Mouse (Mus musculus) stomach, embryonic 16.5 days (tissue): ENCODE measurements at regions not wholly inside any gene's neighbourhood (a gene's known extent, or its start where the extent isn't known, plus 50 kb on each side); places are given as distances from the start of the nearest gene placed in this dataset.
A peak's percentile ranks its signal among the peaks of the same experiment; 100 is the strongest.

ENCODE experiments used
- ATAC-seq: fragments of 200-750 bp; cut with Nextera tagmentation; 2 replicates; pipeline ENCODE4 v1.8.0; 2017; ENCODE audit warnings: moderate number of reproducible peaks, moderate TSS enrichment; ENCODE audit not compliant: insufficient read depth, low FRiP score
- H3K27ac ChIP-seq: fragments of 300-500 bp; sonication (generic); 2 replicates; pipeline ENCODE4 v1.5.1; 2014; ENCODE audit warnings: low read length
- H3K27me3 ChIP-seq: fragments of 300-500 bp; sonication (generic); 2 replicates; pipeline ENCODE4 v1.6.1; 2014; ENCODE audit warnings: low read length, control low read depth, mixed read lengths; ENCODE audit not compliant: control insufficient read depth, insufficient read depth
- H3K36me3 ChIP-seq: fragments of 300-500 bp; sonication (generic); 2 replicates; pipeline ENCODE4 v1.6.1; 2014; ENCODE audit warnings: low read length; ENCODE audit not compliant: control insufficient read depth, insufficient read depth
- H3K4me1 ChIP-seq: fragments of 300-500 bp; sonication (generic); 2 replicates; pipeline ENCODE4 v1.6.1; 2014; ENCODE audit warnings: low read length, control low read depth, mixed read lengths; ENCODE audit not compliant: control insufficient read depth, insufficient read depth
- H3K4me2 ChIP-seq: fragments of 300-500 bp; sonication (generic); 2 replicates; pipeline ENCODE4 v1.6.1; 2014; ENCODE audit warnings: low read depth, low read length, mixed read lengths
- H3K4me3 ChIP-seq: fragments of 300-500 bp; sonication (generic); replicated peaks from 2 replicates; pipeline ENCODE4 v1.5.1; 2014; ENCODE audit warnings: mild to moderate bottlenecking, low read length
- H3K9ac ChIP-seq: fragments of 300-500 bp; sonication (generic); 2 replicates; pipeline ENCODE4 v1.6.1; 2014; ENCODE audit warnings: low read length
- H3K9me3 ChIP-seq: fragments of 300-500 bp; sonication (generic); replicated peaks from 2 replicates; pipeline ENCODE4 v1.6.1; 2016; ENCODE audit warnings: low read length, control low read depth; ENCODE audit not compliant: control insufficient read depth
- WGBS: fragments of 180-500 bp; shearing (Covaris S2); extraction: QIAGEN DNeasy Blood & Tissue Kit; methylation state at CpG from one replicate; pipeline ENCODE4 v1.1.7; 2014; 5-methylcytosine and 5-hydroxymethylcytosine counted together

DNA sequence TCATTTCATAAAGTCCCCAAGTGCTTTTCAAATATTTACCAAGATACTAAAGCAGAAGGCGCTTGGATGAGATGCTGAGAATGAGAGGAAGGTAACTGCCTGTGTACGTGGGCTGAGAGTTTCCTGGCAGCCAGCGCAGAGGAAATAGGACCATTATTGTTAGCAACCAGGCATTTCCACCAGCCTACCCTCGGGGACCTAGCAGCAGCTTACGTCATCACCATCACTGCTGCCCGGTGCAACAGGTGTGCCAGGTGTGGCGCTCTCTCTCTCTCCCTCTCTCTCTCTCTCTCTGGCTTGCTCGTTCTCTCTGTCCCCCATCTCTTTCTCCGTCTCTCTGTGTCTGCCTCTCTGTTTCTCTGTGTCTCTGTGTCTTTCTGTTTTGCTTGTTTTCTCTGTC is 55.1 kb upstream of the Fam222a start:
- peak overlapping the region; percentile 17; the same call in 1 of the 2 replicates for H3K4me2 ChIP-seq
- no peak for ATAC-seq
- H3K27me3 ChIP-seq = peaks cover 8% of the 10 kb centered on the region; the same call in 1 of the 2 replicates
- H3K4me3 ChIP-seq = no peak overlapping the region
- no peak overlapping the region for H3K27ac ChIP-seq
- 0 out of 2 replicates have a peak, but pooled peaks cover under 1% of the 10 kb centered on the region for H3K4me1 ChIP-seq
- 25% methylated on average over 9 of the region's 9 CpGs for WGBS
- no peaks in the 10 kb centered on the region for H3K36me3 ChIP-seq
- H3K9ac ChIP-seq = no peak overlapping the region
- no peaks in the 10 kb centered on the region for H3K9me3 ChIP-seq

DNA sequence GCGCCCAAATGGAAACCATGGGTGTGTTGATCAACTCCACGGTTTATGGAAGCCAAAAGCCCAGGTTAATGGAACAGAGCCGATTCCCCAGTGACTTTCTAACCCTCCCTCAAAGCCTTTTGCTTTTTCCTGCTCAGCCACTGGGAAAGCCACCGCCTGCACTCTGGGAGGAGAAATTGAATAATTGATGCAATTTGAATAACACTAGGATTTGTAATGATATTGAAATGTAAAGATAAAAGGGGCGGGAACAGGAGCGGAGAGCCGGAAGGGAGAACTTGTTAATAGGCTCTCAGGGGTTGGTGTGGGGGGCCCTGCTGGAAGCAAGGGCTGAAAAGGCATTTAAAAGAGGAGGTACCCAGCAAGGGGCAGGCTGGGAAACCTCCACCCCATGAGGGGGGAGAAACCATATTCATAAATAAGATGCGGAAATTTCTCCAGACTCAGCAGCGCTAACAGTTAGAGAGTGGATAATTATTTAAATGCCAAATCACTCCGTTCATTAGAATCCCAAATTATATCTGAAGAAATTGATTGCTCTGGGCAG is 53.8 kb upstream of the Fam222a start:
- Histone ChIP-seq H3K4me2 (0 out of 2 replicates have a peak overlapping the region, but pooled peaks have one; percentile 9), H3K27ac (no peak overlapping the region), H3K4me1 (no peaks in the 10 kb centered on the region), H3K9me3 (no peaks in the 10 kb centered on the region), H3K4me3 (no peak overlapping the region), H3K36me3 (no peaks in the 10 kb centered on the region), H3K9ac (no peak overlapping the region), H3K27me3 (peaks cover 8% of the 10 kb centered on the region; the same call in 1 of the 2 replicates)
- 12% methylated on average over 10 of the region's 10 CpGs for WGBS
- ATAC-seq = no peak

DNA sequence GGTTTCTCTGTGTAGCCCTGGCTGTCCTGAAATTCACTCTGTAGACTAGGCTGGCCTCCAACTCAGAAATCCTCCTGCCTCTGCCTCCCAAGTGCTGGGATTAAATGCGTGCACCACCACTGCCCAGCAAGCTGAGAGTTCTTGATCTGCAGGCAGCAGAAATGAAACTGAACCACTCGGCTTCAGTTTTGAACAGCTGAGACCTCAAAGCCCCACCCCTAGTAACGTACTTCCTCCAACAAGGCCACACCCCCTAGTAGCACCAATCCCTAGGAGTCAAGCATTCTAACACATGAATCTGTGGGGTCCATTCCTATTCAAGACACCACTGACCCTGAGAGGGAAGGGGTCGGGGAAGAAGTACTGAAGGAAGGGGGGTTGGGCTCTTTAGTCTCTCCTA is 50.8 kb upstream of the Fam222a start:
- no peak overlapping the region for H3K4me2 ChIP-seq
- no peak overlapping the region for H3K9ac ChIP-seq
- no peak overlapping the region for H3K27ac ChIP-seq
- 75% methylated on average over 4 of the region's 4 CpGs for WGBS
- no peaks in the 10 kb centered on the region for H3K36me3 ChIP-seq
- H3K4me1 ChIP-seq = no peaks in the 10 kb centered on the region
- no peaks in the 10 kb centered on the region for H3K9me3 ChIP-seq
- no peak overlapping the region for H3K4me3 ChIP-seq
- ATAC-seq = no peak
- peaks cover 8% of the 10 kb centered on the region; the same call in 1 of the 2 replicates for H3K27me3 ChIP-seq

DNA sequence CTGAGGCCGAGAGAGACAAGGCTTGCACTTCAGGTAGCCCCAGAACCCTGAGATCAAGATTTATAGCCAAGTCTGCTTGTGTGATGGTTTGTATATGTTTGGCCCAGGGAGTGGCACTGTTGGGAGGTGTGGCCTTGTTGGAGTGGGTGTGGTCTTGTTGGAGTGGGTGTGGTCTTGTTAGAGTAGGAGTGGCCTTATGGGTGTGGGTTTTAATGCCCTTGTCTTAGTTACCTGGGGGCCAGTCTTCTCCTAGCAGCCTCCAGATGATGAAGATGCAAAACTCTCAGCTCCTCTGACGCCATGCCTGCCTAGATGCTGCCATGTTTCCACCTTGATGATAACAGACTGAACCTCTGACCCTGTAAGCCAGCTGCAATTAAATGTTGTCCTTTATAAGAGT is 49.8 kb upstream of the Fam222a start:
- H3K4me2 ChIP-seq = no peak overlapping the region
- H3K36me3 ChIP-seq = no peaks in the 10 kb centered on the region
- H3K27ac ChIP-seq = no peak overlapping the region
- peaks cover 8% of the 10 kb centered on the region; the same call in 1 of the 2 replicates for H3K27me3 ChIP-seq
- 82% methylated on average over 2 of the region's 2 CpGs for WGBS
- no peaks in the 10 kb centered on the region for H3K9me3 ChIP-seq
- ATAC-seq = no peak
- H3K4me1 ChIP-seq = no peaks in the 10 kb centered on the region
- no peak overlapping the region for H3K9ac ChIP-seq
- no peak overlapping the region for H3K4me3 ChIP-seq
